Mouse (Mus musculus) gastrocnemius, adult 2 months (tissue): ENCODE measurements around the gene Folr2. TPM values are rescaled to one million over a fixed set of nuclear protein-coding genes. Genes with fewer than 3 reads are reported as not detected.

Experiments
- DNase-seq: peaks from one replicate; pipeline ENCODE4 v3.0.0; 2022
- H3K27ac ChIP-seq: fragments of 200-600 bp; 2 replicates; pipeline ENCODE4 v1.8.1; 2022; ENCODE audit warnings: mild to moderate bottlenecking
- H3K4me3 ChIP-seq: fragments of 200-600 bp; 2 replicates; pipeline ENCODE4 v1.8.1; 2022; ENCODE audit warnings: mild to moderate bottlenecking, moderate library complexity
- CTCF ChIP-seq: fragments of 200-600 bp; IDR thresholded peaks from 2 replicates; pipeline ENCODE4 v1.8.1; 2022; ENCODE audit warnings: antibody characterized with exemption, mild to moderate bottlenecking, moderate library complexity
- intact Hi-C: fragments of 180-260 bp; cut with DNase I; formaldehyde crosslinking; loops from one replicate; pipeline ENCODE4 v1.15.1; 2025
- microRNA-seq: library from miRNA; unstranded; fragments of <30 nt; microRNA quantifications from one replicate; pipeline ENCODE4 v1.2.0, GENCODE M21; 2021
- total RNA-seq, 2 experiments: library from RNA; stranded (reverse); gene quantifications; 2 replicates each; pipeline ENCODE4 v1.2.3; 2021

The Folr2 gene
- total RNA-seq, 2 experiments from 2014 or later: 0.77 to 4.3 TPM

DNA sequence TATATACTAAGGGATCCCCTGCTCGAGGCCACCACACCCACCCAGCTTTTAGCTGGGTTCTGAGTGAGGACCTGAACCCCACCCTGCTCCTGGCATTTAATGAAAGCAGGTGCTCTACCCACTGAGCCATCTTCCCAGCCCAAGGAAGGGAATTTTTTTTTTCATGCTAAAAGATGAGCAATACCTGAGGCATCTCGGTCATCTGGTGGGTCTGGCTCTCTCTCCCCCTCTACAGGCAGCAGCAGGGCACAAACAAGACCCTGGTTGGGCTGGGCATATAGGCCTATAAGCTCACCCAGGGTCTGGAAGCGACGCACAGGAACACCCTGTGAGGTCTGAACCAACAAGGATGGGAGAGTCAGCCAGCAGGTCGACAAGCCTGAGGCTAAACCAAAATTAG lies 23.6 kb downstream of the Folr2 start:
- DNase-seq: no peak
- intact Hi-C loops: no loop called here
- no peak overlapping the region for H3K4me3 ChIP-seq
- no peak for TF ChIP-seq CTCF
- 0 out of 2 replicates have a peak overlapping the region, but pooled peaks have one; percentile 3 for H3K27ac ChIP-seq

DNA sequence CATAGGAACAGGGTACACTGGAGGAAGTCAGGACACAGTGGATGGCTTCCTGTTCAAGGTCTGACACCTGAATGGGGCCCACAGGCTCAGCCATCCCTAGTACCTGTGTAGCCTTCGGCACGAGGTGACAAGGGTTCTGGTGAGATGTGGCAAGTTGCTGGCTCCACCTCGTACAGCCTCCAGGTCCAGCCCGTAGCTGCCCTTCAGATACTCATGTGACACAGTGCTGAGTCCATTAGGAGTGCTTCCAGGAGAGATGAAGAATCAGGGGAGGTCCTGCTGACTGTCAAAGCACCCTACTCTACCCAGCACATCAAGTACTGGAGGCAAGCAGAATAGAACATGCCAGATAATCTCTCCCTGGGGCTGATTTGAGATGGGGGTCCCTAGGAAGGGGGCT lies 24.6 kb downstream of the Folr2 start:
- intact Hi-C loops: no loop called here
- DNase-seq: no peak
- H3K4me3 ChIP-seq: no peak overlapping the region
- no peak overlapping the region for H3K27ac ChIP-seq
- TF ChIP-seq CTCF: no peak

GRCm38 (mm10) chr7:101831437-101831836 lies 25.6 kb downstream of the Folr2 start:
- DNase-seq: no peak
- intact Hi-C loops: no loop called here
- no peak for TF ChIP-seq CTCF
- no peak overlapping the region for H3K4me3 ChIP-seq
- no peak overlapping the region for H3K27ac ChIP-seq

- DNase-seq: no peak
- TF ChIP-seq CTCF: peak; percentile 42
- intact Hi-C loops: no loop called here
- no peak overlapping the region for H3K4me3 ChIP-seq
- no peak overlapping the region for H3K27ac ChIP-seq
Measured at GRCm38 (mm10) chr7:101830373-101830772, 26.6 kb downstream of the Folr2 start.

GRCm38 (mm10) chr7:101823758-101824630 lies 33.0 kb downstream of the Folr2 start:
- no peak overlapping the region for H3K4me3 ChIP-seq
- intact Hi-C loops: no loop called here

GRCm38 (mm10) chr7:101822836-101823757 lies 33.9 kb downstream of the Folr2 start:
- TF ChIP-seq CTCF: peak; percentile 46
- peak; percentile 47 for DNase-seq
- intact Hi-C loops: no loop called here
- H3K4me3 ChIP-seq: no peak overlapping the region
- H3K27ac ChIP-seq: no peak overlapping the region

More at GRCm38 (mm10) chr7:101823758-101824630, 33.0 kb downstream of the Folr2 start:
- no peak for DNase-seq
- H3K27ac ChIP-seq: no peak overlapping the region
- TF ChIP-seq CTCF: no peak

GRCm38 (mm10) chr7:101821571-101822501 lies 35.2 kb downstream of the Folr2 start:
- intact Hi-C loops: no loop called here
- 0 out of 2 replicates have a peak, but pooled peaks have one; percentile 4 for TF ChIP-seq CTCF
- peak; percentile 83 for DNase-seq
- peak overlapping the region; percentile 68 for H3K4me3 ChIP-seq
- peak overlapping the region; percentile 71 for H3K27ac ChIP-seq

- no peak for TF ChIP-seq CTCF
- intact Hi-C loops: no loop called here
- Histone ChIP-seq H3K4me3 (peak overlapping the region; percentile 68), H3K27ac (no peak overlapping the region)
- no peak for DNase-seq
Measured at GRCm38 (mm10) chr7:101820295-101821030, 36.5 kb downstream of the Folr2 start.

- H3K27ac ChIP-seq: no peak within 1 kb of the TSS
- no peak for TF ChIP-seq CTCF
- no peak for DNase-seq
- peak within 1 kb of the TSS; percentile 49 for H3K4me3 ChIP-seq
- intact Hi-C loops: loop anchor here (5.0 kb wide), 1 partner anchor 51 kb away; no protein-coding TSS in a partner anchor
Measured at GRCm38 (mm10) chr7:101817861-101818401, 39.1 kb downstream of the Folr2 start, which contains the start of gene Phox2a. Phox2a (plus strand) TSS chr7:101818313.

Small RNA genes within 50 kb of the gene (microRNA-seq; reads per million reads assigned to microRNA genes)
- gene Gm22655: not detected

Other genes with a start within 250 kb of the Folr2 start
- gene Clpb, start 193.6 kb downstream of the Folr2 start, total RNA-seq: 10 to 100 TPM; 50.0 to 71.3 TPM
- not detected for gene Phox2a, start 38.9 kb downstream of the Folr2 start, total RNA-seq
- 10 to 100 TPM; 89.0 to 96.5 TPM for gene Inppl1, start 19.0 kb downstream of the Folr2 start, total RNA-seq
- gene Anapc15, start 6.5 kb upstream of the Folr2 start, total RNA-seq: 10 to 100 TPM; 17.3 to 26.6 TPM
- 1 to 10 TPM; 2.4 to 2.8 TPM for gene Folr1, start 13.6 kb upstream of the Folr2 start, total RNA-seq
- gene Lamtor1, start 48.7 kb upstream of the Folr2 start, total RNA-seq: 100 to 1,000 TPM in 1 of 2 experiments, 10 to 100 TPM in 1; 93.2 to 107 TPM
- not detected for gene Tomt, start 49.2 kb upstream of the Folr2 start, total RNA-seq
- gene Lrrc51, start 76.7 kb upstream of the Folr2 start, total RNA-seq: 1 to 10 TPM; 4.1 to 4.2 TPM
- 10 to 100 TPM; 47.1 to 53.6 TPM for gene Numa1, start 76.9 kb upstream of the Folr2 start, total RNA-seq
- gene Il18bp, start 161.5 kb upstream of the Folr2 start, total RNA-seq: 1 to 10 TPM; 1.9 to 2.3 TPM
- 10 to 100 TPM; 23.3 to 25.7 TPM for gene Rnf121, start 208.3 kb upstream of the Folr2 start, total RNA-seq
- gene Xndc1, start 208.3 kb upstream of the Folr2 start, total RNA-seq: 1 to 10 TPM; 4.4 to 6.5 TPM
- gene Xntrpc, start 208.5 kb upstream of the Folr2 start, total RNA-seq: 1 to 10 TPM in 1 of 2 experiments, under 1 TPM in 1; 0.50 to 1.2 TPM
- 1 to 10 TPM in 1 of 2 experiments, under 1 TPM in 1; 0.10 to 1.3 TPM for gene Trpc2, start 225.9 kb upstream of the Folr2 start, total RNA-seq
- gene Art1, start 244.5 kb upstream of the Folr2 start, total RNA-seq: 100 to 1,000 TPM; 480 to 491 TPM